Mouse (Mus musculus) spleen, adult 12 weeks (tissue): ENCODE results near the gene Txn1.

Experiments used
- DNase-seq: peaks from one replicate; pipeline ENCODE4 v3.0.0; 2022; ENCODE audit warnings: low spot score

Gene Txn1

DNA sequence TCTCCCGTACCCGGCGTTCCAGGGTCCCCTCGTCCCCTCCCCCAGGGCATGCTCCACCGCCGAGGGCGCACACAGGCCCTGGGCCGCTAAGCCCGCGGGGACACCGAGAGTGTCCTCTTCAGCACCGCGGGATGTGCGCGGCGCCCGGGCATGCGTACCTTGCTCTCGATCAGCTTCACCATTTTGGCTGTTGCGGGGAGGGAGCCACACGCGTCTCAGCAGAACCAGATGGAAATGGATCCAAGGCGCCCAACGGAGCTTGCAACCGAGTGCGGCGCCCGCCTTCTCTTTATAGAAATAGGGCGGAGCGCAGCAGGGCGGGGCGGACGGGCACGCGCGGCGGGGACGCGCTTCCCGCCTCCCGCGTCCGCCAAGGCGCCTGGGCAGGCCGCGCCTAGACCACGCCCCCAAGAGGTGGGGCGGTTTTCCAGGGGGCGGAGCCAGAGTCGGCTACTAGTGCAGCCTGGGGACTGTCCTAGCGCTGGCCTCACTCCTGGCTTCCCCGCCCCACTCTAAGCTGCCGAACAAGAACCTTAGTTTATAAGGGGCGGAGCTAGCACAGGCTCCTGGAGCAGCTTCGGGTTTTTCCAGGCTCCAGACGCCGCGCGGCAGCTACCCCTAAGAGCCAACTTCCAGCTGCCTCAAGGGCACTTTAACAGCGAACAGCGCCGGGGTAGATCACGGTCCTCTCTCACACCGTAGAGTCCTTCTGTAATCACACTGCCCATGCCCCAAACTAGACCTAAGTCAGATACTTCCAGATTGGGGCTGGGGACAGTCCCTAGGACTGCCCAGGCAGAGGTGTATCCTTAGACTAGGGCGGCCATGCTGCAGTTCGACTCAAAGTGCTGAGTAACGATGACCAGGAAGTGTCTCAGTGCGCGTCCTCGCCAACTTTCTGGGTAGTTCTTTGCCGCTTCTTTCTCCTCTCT lies at the start of gene Txn1:
Gene Txn1 (minus strand): TSS at position 383 of the 932 bp plus-strand sequence.
- peak; percentile 99 for DNase-seq

DNA sequence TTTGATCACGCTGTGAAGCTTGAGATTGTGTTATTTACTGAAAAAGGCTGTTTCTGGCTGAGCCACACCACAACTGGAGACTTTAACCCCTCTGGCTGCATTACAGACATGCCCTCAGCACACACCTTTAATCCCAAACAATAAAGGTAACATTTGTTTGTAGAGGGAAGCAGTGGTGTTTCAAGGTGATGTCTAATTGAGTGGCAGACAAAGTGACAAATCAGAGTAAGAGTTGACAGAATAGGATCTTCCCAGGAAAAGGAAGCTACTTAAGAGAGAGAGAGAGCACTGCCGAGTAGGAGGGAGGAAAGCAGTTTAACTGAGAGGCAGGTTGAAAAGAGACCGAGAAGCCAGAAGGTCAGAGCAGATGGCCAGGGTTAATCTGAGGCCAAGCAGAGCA lies 47.3 kb upstream of the Txn1 start:
- no peak for DNase-seq

DNA sequence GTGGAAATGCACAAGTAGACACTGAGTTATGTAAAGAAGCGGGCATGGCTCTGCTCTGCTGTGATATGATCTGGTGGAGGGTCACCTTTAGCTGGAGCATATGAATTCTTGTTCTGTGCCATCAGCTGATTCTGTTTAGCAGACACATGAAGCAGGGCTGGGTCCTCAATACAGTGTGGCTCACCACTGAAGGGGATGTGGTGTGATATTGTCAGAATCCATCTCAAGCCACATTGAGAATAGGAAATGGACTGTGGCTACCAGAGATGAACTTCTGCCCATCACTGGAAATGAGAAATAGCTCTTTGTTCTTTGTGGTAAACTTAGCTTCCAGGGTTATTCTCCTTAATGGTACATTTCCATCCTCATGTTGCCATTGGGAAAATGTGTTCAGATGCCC lies 35.2 kb upstream of the Txn1 start:
- no peak for DNase-seq

DNA sequence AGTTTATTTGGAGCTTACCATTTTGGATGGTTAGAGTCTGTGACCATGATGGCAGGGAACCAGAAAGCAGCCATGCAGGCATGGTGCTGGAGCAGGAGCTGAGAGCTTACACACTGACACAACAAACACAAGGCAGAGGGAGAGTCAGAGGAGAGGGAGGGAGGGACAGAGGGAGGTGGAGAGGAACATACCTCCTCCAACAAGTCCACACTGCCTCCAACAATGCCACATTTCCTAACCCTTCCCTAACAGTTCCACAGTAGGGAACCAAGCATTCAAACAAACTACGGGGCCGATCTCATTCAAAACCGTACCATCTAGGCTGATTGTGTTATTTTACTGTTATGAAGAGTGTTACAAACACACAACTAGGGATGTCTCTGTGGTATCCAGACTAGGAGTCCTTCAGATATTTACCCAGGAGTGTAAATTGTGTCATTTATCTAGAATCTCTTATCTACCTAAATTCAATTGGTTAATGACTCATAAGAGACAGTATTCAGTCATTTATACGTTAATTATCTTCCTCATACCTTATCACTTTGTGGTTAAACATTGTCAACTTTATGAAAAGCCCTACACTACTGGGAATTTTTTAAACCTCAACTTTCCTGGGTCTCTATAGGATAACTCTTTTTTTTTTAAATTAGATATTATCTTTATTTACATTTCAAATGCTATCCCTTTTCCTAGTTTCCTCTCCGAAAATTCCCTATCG lies 18.3 kb upstream of the Txn1 start:
- no peak for DNase-seq

DNA sequence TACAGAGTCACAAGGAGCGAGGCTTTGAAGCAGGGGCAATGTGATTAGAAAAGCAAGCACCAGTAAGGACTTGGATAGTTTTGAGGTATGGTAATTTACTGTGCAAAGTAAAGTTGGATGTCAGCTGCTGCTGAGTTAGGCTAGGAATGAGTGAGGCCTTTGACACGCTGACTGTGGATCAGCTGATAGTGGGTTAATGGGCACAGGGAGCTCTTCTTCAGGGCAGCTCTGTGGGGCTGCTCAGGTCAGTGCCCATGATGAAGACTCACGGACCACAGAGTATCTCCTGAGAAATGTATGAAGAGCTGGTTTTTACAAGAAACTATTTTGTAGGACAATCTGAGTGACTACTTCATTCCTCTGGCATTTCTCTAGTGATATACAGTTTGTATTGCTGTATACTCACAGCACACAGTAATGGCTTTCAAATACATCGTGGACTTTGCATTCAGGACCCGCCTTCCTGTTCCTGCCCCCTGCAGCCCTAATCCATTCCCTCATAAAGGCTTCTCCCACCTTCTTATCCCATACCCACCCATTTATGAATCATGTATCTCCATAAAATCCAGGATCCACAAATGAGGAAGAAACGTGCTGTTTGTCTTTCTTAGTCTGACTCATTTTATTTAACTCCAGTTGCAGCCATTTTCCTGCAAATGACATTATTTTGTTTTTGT lies 17.5 kb upstream of the Txn1 start:
- no peak for DNase-seq

DNA sequence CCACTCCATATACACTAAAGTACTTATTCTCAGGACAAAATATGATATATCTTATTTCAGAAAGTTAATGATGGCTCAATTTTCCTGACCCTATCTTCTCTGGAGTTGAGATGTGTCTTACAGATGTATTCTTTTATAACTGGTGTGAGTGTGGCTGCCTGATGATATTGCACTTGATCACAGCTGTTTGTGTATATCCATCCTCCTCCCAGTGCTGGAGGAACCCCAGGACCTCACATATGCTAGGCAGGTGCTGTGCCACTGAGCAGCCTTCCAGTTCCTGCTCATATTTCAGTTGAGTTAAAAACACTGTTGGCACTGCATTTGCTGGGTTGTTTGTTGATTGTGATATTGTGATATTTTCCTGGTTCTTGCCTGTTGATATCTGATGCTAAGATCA lies 14.1 kb upstream of the Txn1 start:
- no peak for DNase-seq

DNA sequence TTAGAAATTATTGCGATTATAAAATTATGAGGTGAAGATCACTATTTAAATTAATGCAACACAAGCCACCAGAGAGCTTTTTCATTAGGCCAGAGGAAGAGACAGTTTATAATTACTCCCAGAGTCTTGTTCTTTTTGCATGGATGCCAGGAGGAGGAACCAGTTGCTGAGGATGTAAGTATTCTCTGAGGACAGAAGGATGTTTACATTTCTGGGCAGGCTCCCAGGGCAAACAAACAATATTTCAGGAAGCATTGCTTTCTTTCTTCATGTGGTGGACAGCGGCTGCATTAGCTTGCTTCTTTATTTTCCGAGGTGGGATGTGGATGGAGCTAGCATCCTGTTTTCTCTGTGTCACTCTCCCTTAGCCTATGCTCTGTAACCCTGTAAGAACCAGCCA lies 11.0 kb upstream of the Txn1 start:
- DNase-seq, result no peak

DNA sequence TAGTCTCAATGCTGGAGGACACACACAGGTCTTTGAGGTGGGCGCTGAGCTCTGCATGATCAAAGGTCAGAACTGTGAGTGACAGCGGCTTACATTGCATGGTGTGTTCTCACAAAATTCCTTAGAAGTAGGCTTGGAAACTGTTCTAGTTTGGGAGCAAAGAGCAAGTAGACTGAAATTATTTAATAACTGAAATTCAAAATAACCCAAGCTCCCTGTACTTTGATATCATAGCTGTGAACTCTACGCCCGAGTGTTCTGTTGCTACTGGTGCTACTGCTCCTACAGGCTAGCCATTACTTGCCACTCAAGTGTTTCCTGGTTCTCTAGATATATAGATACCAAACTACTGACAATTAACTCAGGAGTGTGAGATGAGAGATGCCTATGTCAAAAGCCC lies 9.3 kb upstream of the Txn1 start:
- no peak for DNase-seq

DNA sequence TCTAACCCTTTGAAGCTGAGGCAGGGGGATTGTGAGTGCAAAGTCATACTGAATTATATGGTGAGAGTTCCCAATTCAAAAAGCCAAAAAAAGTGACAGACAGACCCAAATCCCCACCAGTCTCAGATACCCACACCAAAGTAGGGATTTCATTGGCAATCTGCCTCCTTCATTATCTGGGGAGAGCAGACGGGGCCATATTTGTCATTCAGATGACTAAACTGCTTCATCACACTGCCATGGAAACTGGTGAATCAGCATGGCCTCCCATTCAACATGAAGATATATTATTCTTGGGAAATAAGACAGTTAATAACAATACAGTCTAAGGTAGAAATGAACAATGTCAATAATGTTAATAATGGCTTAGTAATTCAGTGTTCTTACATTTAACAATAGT lies 7.9 kb upstream of the Txn1 start:
- no peak for DNase-seq

DNA sequence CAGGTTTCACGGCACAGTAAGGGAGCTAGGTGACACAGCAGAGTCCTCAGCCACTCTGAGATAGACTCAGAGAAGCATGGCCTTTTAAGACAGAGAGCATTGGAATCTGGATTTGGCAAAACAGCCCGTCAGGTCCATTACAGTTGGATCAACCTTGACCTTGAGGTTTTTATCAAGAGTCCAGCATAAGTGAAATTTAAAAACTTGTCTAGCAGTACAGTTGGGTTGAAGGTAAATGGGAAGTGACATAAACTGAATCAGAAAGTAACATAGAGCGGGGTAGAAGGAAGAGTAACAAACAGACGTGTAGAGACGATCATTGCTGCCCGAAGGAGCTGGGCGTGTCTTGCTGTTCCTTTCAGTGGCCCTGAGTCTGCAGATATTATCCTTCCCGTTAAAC lies 2.8 kb upstream of the Txn1 start:
- DNase-seq, result no peak

DNA sequence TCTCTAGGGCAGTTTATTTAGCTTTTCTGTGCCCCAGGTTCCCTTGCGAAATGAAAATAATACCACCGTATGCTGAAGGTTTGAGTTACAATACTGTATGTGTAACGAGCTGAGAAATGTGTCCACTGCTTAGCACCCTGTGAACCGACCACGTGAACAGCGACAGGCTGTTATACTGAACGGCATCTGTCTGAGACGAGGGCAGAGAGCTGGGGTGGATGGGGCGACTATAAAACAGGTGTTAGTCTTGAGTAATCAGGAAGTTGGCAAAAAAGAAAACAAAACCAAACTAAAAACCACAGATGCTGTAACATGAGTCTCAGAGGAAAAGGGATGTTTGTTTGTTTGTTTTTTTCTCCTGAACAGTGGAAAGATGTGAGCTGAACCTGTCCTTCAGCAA lies 1.9 kb upstream of the Txn1 start:
- no peak for DNase-seq

DNA sequence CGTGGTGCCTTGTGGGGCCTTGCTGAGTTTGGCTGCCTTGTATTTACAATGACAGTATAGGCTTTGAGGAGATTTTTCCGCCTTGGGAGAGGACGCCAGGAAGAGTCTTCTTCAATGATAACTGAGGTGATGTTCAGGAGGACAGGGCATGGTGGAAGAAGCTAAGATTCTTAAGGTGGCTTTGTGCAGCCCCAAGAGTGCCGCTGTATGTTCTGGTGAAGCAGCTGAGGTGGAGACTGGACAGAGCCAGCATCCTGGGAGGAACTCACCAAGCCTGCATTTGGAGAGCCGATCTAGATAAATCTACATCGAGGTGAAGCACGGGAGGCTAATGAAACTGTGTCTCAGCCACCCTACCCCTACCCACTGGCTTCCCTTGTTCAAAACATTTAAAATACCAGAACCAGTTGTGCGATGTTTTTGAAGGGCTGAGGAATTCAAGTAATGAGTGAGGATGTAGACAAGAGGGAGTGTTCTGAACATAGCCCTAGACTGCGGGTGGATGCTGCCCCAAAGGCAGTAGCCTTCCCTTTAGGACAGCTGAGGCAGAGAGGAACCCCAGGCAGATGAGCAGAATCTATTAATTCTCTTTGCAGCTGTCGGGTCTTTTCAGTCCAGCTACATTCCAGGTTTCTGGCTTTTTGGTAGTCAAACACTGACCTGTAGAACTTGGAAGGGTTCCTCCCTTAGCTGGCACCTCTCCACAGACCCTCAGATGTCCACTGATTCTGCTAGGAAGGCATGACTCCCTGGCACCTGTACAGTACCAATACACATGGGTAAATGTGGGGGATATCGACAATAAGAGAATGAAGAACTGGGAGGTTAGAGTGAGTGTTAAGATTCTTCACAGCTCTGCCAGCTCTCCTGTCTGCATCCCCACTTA lies 1.2 kb upstream of the Txn1 start:
- DNase-seq, result no peak

DNA sequence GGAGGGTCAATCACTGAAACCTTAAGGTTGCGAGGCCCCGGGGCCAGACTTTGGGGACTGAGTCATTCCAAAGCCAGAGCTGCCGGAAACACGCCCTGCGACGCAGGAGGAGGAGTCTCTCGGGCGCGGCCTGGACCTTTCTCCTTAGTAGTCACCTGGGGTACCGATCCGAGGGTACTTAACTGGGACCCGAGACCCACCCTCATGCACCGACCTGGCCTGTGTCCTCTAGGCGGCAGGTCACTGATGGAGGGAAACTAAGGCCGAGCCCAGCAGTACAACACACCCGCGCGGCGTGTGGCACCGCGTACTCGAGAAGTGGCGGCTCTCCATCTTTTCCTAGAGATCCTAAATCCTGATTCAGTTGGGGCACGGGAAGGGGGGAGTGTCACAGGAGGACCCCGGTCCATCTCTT lies 660 bp downstream of the Txn1 start:
- DNase-seq, result peak; percentile 57

DNA sequence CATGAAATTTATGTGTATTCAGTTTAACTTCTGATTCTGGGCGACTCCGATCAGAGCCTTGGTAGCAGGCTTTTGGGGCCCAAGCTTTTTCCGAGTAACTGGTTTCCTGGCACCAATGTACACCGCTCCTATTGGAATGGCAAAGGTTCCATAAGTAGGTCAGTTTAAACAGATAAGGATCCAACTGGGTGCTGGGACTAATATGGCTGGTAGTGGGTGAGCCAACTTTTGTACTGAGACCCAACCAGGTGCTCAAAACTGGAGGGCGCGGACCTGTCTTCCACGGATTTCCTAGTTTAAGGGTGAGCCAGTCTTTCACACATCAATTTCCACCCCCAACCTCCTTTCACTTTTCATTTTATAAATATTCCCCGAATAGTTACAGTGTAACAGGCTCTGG lies 1.2 kb downstream of the Txn1 start:
- no peak for DNase-seq

DNA sequence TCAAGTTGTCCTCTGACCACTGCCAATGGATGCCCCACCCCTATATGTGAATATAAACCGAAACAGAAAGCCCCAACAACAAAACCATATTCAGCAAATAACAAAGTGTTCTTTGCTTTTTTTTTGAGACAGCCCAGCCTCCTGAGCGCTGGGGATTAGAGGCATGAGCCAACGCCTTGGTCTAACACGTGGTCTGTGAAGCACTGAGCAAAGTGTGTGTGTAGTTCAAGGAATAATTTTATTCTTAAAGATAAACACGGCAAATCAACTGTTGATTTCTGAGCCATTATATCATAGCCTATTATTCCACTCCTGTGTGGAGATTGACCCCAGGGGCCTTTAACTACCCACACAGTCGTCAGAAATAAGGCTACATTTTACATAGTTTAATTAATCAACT lies 1.6 kb downstream of the Txn1 start:
- DNase-seq, result no peak

DNA sequence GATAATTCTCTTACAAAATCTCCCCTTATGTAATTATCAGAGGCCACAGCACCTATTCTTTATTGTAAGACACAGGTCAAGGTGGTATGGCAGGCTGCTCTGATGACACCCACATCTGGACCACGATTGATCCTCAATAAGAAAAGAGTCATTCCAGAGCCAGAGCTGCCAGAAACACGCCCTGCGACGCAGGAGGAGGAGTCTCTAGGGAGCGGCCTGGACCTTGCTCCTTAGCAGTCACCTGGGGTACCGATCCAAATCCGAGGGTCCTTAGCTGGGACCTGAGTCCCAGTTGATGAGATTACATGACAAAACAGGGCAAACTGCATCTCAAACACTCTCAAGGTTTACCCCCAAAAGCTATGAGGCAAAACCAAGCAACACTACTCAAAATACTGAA lies 2.4 kb downstream of the Txn1 start:
- no peak for DNase-seq

DNA sequence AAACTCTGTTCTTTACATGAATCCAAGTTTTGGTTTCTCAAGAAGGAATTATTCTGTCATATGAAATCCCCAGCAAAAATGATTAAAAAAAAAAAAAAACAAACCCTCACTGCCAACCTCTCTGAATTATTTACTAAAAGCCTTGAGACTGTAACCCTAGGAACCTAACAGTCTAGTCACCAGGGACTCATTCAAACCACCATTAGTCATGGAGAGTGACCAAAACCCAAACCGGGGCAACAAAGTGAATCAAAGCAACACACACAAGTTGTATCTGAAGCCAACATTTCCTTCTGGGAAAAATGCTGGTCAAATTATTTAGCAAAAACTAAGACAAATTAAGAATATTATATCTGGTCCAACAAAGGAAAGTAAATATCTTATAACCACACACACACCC lies 3.3 kb downstream of the Txn1 start:
- no peak for DNase-seq

DNA sequence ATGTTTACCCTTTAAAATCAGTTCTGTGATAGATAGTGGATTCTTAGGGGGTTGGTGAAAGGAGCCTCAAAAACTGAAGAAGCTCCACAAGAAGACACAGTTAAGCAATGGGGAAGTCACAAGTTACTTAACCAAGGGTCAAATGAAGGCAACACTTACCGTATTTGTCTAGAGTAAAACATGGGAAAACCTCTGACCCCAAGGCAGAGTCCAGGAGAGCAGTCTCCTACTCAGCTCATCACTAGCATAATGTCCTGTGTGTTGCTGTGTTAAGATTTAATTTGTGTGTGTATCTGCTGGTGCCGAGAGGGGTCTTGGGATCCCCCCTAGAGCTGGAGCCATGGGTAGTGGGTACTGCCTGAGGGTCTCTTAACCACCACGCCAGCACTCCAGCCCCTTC lies 3.8 kb downstream of the Txn1 start:
- DNase-seq, result no peak

DNA sequence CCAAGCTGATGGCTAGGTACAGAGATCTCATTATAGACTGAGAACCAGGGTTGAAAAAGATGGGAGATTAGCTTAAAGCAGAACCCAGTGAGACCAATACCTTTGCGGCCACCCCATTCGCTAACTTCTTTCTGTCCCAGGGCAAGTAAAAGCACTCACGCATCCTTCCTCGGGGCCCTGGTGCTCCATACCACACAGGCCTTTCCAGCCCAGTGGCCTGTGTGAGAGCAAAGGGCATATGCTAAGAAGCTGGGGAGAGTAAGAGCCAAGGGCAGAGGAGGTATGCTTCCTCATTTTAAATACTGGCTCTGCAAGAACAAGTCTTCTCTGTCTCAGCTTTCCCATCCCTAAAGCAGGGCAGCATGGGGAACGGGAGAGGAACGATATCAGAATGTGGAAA lies 6.3 kb downstream of the Txn1 start:
- no peak for DNase-seq

DNA sequence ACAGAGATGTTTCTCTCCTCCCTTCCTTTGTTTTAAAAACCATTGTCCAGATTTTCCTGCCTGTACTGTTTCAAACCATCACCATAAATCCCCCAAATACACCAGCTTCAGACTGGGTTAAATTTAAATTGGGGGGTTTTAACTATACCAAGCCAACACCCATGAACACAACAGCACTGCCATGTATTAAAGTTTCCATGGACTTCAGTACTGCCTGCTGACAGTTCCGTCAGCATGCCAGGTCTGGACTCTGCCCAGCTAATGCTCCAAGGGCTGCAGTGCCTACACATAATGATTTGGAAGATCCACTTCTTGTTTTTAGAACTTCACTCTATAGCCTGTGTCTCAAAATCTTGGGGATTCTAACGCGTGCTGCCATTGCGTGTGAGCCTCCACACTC lies 8.7 kb downstream of the Txn1 start:
- no peak for DNase-seq

DNA sequence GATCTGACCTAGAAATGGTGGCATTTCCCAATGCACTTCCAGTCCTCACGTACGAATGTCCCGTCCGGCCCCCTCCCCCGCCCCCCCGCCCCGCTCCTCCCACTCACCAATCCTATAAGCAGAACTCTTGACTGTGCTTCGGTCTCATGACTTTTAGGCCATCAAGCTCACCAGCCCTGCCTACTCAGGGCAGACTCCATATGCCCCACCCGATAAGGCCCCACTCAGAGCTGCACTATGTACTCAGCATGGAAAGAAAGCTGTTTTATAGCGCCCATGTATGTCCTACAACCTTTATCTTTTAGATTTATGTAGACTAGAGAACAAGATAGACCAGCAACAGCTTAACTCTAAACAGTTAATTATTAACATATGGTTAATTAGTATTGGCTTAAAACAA lies 9.2 kb downstream of the Txn1 start:
- DNase-seq, result no peak

DNA sequence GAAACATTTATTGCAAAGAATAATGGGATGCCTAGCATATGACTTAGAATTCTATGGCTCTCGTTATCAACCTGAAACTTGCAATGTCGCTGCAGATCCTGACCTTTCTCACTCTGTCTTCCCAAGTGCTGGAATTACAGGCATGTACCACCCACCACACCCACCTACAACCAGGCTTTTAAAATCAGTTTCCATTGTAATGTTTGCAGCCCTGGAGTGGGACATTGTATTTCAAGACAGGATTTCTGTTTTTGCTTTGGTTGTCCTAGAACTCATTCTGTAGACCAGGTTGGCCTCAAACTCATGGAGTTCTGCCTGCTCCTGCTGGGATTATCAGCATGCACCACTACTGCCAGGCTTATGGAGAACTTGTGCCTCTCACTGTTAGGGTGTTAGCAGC lies 13.3 kb downstream of the Txn1 start:
- no peak for DNase-seq
